In the genomic region with DNA sequence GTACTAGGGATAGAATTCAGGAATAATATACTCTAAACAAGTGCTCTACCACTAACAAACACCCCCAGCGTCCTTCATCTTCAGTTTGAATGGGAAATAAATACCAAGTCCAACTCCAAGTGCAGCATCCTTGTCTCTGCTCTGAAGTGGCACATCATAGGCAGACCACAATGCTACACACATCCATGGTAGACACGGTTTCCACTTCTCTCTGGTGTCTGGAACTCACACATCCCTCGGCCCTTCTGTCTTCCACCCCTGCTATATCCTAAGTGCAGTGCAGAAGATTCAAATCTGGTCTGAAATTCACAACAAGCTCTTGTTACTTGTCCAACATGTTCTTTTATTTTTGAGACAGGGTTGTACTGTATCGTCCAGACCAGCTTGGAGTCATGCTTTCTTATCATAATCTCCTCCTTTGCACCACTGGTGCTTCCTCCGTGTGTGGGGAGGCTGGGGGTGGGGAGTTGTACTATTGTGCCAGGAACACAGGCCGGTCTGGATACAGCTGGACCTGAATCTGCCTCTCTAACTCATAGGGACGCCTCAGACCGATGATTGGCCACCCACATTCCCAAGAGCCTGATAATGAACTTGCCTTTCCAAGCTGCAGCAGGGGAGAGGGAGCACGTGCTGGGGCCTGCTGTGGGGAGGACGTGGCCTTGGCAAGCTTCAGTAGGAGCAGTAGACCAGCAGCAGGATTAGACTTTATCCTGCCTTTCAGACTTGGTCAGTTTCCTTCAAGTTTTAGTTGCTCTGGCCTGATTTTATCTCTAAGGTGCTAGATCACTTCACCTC, we compare ENCODE assay signal across 10 mouse cellular contexts.
DNase-seq lines count a peak whose midpoint lies in the region; ATAC-seq lines count a peak whose summit lies in the region.
"Had no signal": no experiment of that assay in that cellular context is flagged by ENCODE, and none has a peak within 500 bp of the region (broad histone marks: within the 10 kb centered on the region; RNA-seq: fewer than 3 reads in every experiment).

No protein-coding gene starts in this region.

- no peaks in the 10 kb centered on the region for H3K4me1 ChIP-seq in liver, embryonic 12.5 days
- peaks cover 7% of the 10 kb centered on the region; the same call in 1 of the 2 replicates for H3K4me1 ChIP-seq in stomach, embryonic 14.5 days (ENCODE audit: control insufficient read depth, insufficient read depth, low read length)

- no peaks in the 10 kb centered on the region for H3K9me3 ChIP-seq in liver, embryonic 12.5 days (replicated peaks)
- H3K9me3 ChIP-seq in stomach, embryonic 14.5 days (ENCODE audit: control insufficient read depth, low read depth, low read length), result no peaks in the 10 kb centered on the region

- H3K27ac ChIP-seq in liver, embryonic 12.5 days, result no peak overlapping the region
- no peak overlapping the region for H3K27ac ChIP-seq in stomach, embryonic 14.5 days (ENCODE audit: low read length)

- H3K36me3 ChIP-seq in liver, embryonic 12.5 days, result no peaks in the 10 kb centered on the region
- H3K36me3 ChIP-seq in stomach, embryonic 14.5 days (ENCODE audit: control insufficient read depth, insufficient read depth, low read length), result no peaks in the 10 kb centered on the region

- peak; percentile 5 for DNase-seq in liver
- peak; percentile 56 for DNase-seq in gastrocnemius, postnatal 25 days
- DNase-seq in kidney, adult 11 months, result peak; percentile 69
- DNase-seq in adipocyte (ENCODE audit: low spot score), result no peak

- no peaks in the 10 kb centered on the region for H3K27me3 ChIP-seq in liver, embryonic 12.5 days (replicated peaks)
- H3K27me3 ChIP-seq in stomach, embryonic 14.5 days (ENCODE audit: control insufficient read depth, insufficient read depth, low read length), result no peaks in the 10 kb centered on the region
- H3K27me3 ChIP-seq: CH12.LX had no signal

- no peak overlapping the region for H3K4me2 ChIP-seq in liver, embryonic 12.5 days
- no peak overlapping the region for H3K4me2 ChIP-seq in stomach, embryonic 14.5 days (replicated peaks; ENCODE audit: low read depth, low read length)

- no peak; the same call in 1 of the 2 replicates for ATAC-seq in liver, embryonic 12.5 days
- ATAC-seq in stomach, embryonic 14.5 days (ENCODE audit: insufficient number of reproducible peaks, insufficient read depth, low FRiP score, low read depth), result 0 out of 2 replicates have a peak, but pooled peaks have one; percentile 67
- no peak for ATAC-seq in megakaryocyte-erythroid progenitor cell, adult 5-6 weeks (replicated peaks; ENCODE audit: low FRiP score, low TSS enrichment, poor library complexity, severe bottlenecking)
- ATAC-seq in cerebellum, adult (ENCODE audit: insufficient number of reproducible peaks, low FRiP score, low TSS enrichment), result no peak
- ATAC-seq: forebrain, embryonic 16.5 days had no signal

- 34% methylated on average over 10 of the region's 10 CpGs for WGBS in liver, embryonic 12.5 days (ENCODE audit: insufficient replicate concordance)
- WGBS in stomach, embryonic 14.5 days, result 51% methylated on average over 10 of the region's 10 CpGs

- no peak overlapping the region for H3K4me3 ChIP-seq in liver, embryonic 12.5 days
- H3K4me3 ChIP-seq in stomach, embryonic 14.5 days (ENCODE audit: low read depth, low read length), result no peak overlapping the region

- H3K9ac ChIP-seq in liver, embryonic 12.5 days, result no peak overlapping the region
- no peak overlapping the region for H3K9ac ChIP-seq in stomach, embryonic 14.5 days (replicated peaks; ENCODE audit: low read depth, low read length)
